Mouse (Mus musculus): ENCODE results near the gene Acsbg2. TPM values are rescaled to one million over a fixed set of nuclear protein-coding genes. Genes with fewer than 3 reads are reported as not detected.

Gene Acsbg2
- total and polyA plus RNA-seq, 3 experiments, result not detected

GRCm38 (mm10) chr17:56822380-56822779, 51.9 kb downstream of the Acsbg2 start:
- no peak for DNase-seq (ENCODE audit: low read depth, low spot score)
- peaks cover 0 to 15% of the 10 kb centered on the region in 2 experiments; a peak in 2 of 4 replicates for H3K36me3 ChIP-seq (ENCODE audit: control insufficient read depth in 1 of 2, insufficient read depth in 2 of 2, low read length in 2 of 2)
- H3K9ac ChIP-seq (ENCODE audit: control insufficient read depth, low read depth, low read length, poor library complexity, severe bottlenecking), result no peak overlapping the region
- H3K27ac ChIP-seq (ENCODE audit: control insufficient read depth, low read depth, low read length), result no peak overlapping the region
- H3K9me3 ChIP-seq (replicated peaks; ENCODE audit: insufficient read depth, low read length), result no peaks in the 10 kb centered on the region
- H3K27me3 ChIP-seq (ENCODE audit: control insufficient read depth in 1 of 2, insufficient read depth in 2 of 2, low read length in 2 of 2), result no peaks in the 10 kb centered on the region
- H3K79me2 ChIP-seq (ENCODE audit: control insufficient read depth, insufficient read depth, low read length, poor library complexity), result no peaks in the 10 kb centered on the region; the same call in 1 of the 2 replicates
- peaks cover 0 to 21% of the 10 kb centered on the region in 2 experiments; a peak in 2 of 4 replicates for H3K4me1 ChIP-seq (ENCODE audit: control insufficient read depth in 1 of 2, insufficient read depth in 2 of 2, low read length in 2 of 2)
- TF ChIP-seq CTCF (IDR thresholded peaks at IDR 0.05 in 2 of 3, conservative IDR thresholded peaks at IDR 0.05 in 1 of 3; ENCODE audit: control insufficient read depth in 1 of 3, insufficient read depth in 1 of 3, low read depth in 2 of 3, low read length in 3 of 3, poor library complexity in 1 of 3, severe bottlenecking in 1 of 3), result no peak
- H3K4me3 ChIP-seq (ENCODE audit: control insufficient read depth in 1 of 2, insufficient read depth in 1 of 2, low read depth in 2 of 2, low read length in 2 of 2), result no peak overlapping the region

- Histone ChIP-seq H3K36me3 (ENCODE audit: control insufficient read depth in 1 of 2, insufficient read depth in 2 of 2, low read length in 2 of 2) (peaks cover 0 to 2% of the 10 kb centered on the region in 2 experiments; a peak in 1 of 4 replicates), H3K4me3 (ENCODE audit: control insufficient read depth in 1 of 2, insufficient read depth in 1 of 2, low read depth in 2 of 2, low read length in 2 of 2) (no peak overlapping the region), H3K9ac (ENCODE audit: control insufficient read depth, low read depth, low read length, poor library complexity, severe bottlenecking) (no peak overlapping the region), H3K4me1 (ENCODE audit: control insufficient read depth in 1 of 2, insufficient read depth in 2 of 2, low read length in 2 of 2) (no peaks in the 10 kb centered on the region), H3K79me2 (ENCODE audit: control insufficient read depth, insufficient read depth, low read length, poor library complexity) (no peaks in the 10 kb centered on the region), H3K9me3 (replicated peaks; ENCODE audit: insufficient read depth, low read length) (no peaks in the 10 kb centered on the region), H3K27ac (ENCODE audit: control insufficient read depth, low read depth, low read length) (no peak overlapping the region), H3K27me3 (ENCODE audit: control insufficient read depth in 1 of 2, insufficient read depth in 2 of 2, low read length in 2 of 2) (no peaks in the 10 kb centered on the region)
- TF ChIP-seq NRF1 (IDR thresholded peaks at IDR 0.05; ENCODE audit: insufficient read depth, low read depth, low read length, poor library complexity, severe bottlenecking) (no peak), MXI1 (IDR thresholded peaks at IDR 0.05; ENCODE audit: low read depth, low read length) (no peak), SMC3 (IDR thresholded peaks at IDR 0.05; ENCODE audit: low read depth, low read length) (no peak), MYB (IDR thresholded peaks at IDR 0.05; ENCODE audit: low read depth, low read length) (no peak), ZNF384 (IDR thresholded peaks at IDR 0.05; ENCODE audit: low read depth, low read length) (no peak), CHD2 (IDR thresholded peaks at IDR 0.05; ENCODE audit: low read length) (no peak), SIN3A (IDR thresholded peaks at IDR 0.05; ENCODE audit: low read length) (no peak)
- no peak for DNase-seq (ENCODE audit: low read depth, low spot score)
Observed at GRCm38 (mm10) chr17:56819694-56820111, 54.5 kb downstream of the Acsbg2 start.

DNA sequence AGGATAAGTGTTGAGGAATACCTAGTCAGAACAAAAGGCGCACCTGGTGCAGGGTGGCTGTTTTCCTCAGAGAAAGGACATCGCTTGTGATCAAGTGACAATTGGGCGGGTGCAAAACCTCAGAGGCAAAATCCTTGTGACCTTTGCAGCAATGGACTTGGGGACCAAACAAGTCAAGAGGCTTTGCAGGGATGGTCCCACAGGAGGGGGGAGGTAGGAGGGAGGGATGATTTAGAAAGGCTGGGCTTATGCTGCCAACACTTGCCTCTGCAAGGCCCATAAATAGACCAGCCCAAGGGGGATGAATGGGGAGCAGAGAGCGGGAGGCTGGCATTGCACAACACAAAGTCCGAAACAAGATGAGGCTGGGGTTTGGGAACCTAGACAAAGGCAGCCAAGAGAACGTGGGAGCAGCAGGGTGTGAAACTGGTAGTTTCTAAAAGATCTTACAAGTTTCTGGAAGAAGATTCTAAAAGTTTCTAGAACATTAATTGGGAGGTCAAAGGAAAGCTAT, 55.2 kb downstream of the Acsbg2 start:
- no peaks in the 10 kb centered on the region for H3K79me2 ChIP-seq (ENCODE audit: control insufficient read depth, insufficient read depth, low read length, poor library complexity)
- no peaks in the 10 kb centered on the region for H3K9me3 ChIP-seq (replicated peaks; ENCODE audit: insufficient read depth, low read length)
- TF ChIP-seq MEF2A (IDR thresholded peaks at IDR 0.05; ENCODE audit: extremely low read depth, insufficient replicate concordance, low read depth, low read length, poor library complexity, severe bottlenecking), result no peak
- no peak overlapping the region for H3K27ac ChIP-seq (ENCODE audit: control insufficient read depth, low read depth, low read length)
- H3K27me3 ChIP-seq (ENCODE audit: control insufficient read depth in 1 of 2, insufficient read depth in 2 of 2, low read length in 2 of 2), result no peaks in the 10 kb centered on the region
- no peak overlapping the region for H3K9ac ChIP-seq (ENCODE audit: control insufficient read depth, low read depth, low read length, poor library complexity, severe bottlenecking)
- H3K4me3 ChIP-seq (ENCODE audit: control insufficient read depth in 1 of 2, insufficient read depth in 1 of 2, low read depth in 2 of 2, low read length in 2 of 2), result no peak overlapping the region
- DNase-seq (ENCODE audit: low read depth, low spot score), result no peak
- no peaks in the 10 kb centered on the region for H3K4me1 ChIP-seq (ENCODE audit: control insufficient read depth in 1 of 2, insufficient read depth in 2 of 2, low read length in 2 of 2)
- peaks cover 0 to 2% of the 10 kb centered on the region in 2 experiments; a peak in 1 of 4 replicates for H3K36me3 ChIP-seq (ENCODE audit: control insufficient read depth in 1 of 2, insufficient read depth in 2 of 2, low read length in 2 of 2)
